Mouse (Mus musculus) kidney, postnatal 10 days (tissue): ENCODE data around the gene Fam57a.
"Not testable (repeated sequence)": the region's sequence is repeated elsewhere in the genome, so short reads cannot be mapped to it uniquely, and the experiment has no call there.

Source experiments
- DNase-seq: peaks from one replicate; pipeline ENCODE4 v3.0.0; 2021; ENCODE audit warnings: mixed read lengths

Gene Fam57a

GRCm38 (mm10) chr11:76183745-76184144 is 4.3 kb downstream of the Fam57a start:
- DNase-seq = no peak

- DNase-seq = no peak
Observed at GRCm38 (mm10) chr11:76186908-76187307, 7.4 kb downstream of the Fam57a start.

- DNase-seq = no peak
Observed at GRCm38 (mm10) chr11:76196275-76196976, 17.0 kb downstream of the Fam57a start.

- no peak for DNase-seq
Observed at GRCm38 (mm10) chr11:76196977-76197469, 17.6 kb downstream of the Fam57a start.

GRCm38 (mm10) chr11:76201761-76202674 is 22.5 kb downstream of the Fam57a start:
- DNase-seq = peak; percentile 92

- DNase-seq = no peak
Observed at GRCm38 (mm10) chr11:76206793-76207192, 27.3 kb downstream of the Fam57a start.

GRCm38 (mm10) chr11:76210228-76210985 is 30.9 kb downstream of the Fam57a start:
- DNase-seq = no peak

GRCm38 (mm10) chr11:76211595-76211994 is 32.1 kb downstream of the Fam57a start:
- DNase-seq = not testable (repeated sequence)

- DNase-seq = no peak
Observed at GRCm38 (mm10) chr11:76213841-76214240, 34.4 kb downstream of the Fam57a start.

GRCm38 (mm10) chr11:76215011-76215410 is 35.5 kb downstream of the Fam57a start:
- DNase-seq = no peak

- DNase-seq = no peak
Observed at GRCm38 (mm10) chr11:76216049-76216540, 36.6 kb downstream of the Fam57a start.

- peak; percentile 65 for DNase-seq
Observed at GRCm38 (mm10) chr11:76216681-76217389, 37.4 kb downstream of the Fam57a start.

- peak; percentile 99 for DNase-seq
Observed at GRCm38 (mm10) chr11:76217390-76217800, 37.9 kb downstream of the Fam57a start, which contains the start of the genes Dbil5 and Gemin4. Gene Dbil5 (plus strand): TSS chr11:76217608. Gene Gemin4 (minus strand): TSS chr11:76217664.

GRCm38 (mm10) chr11:76224631-76225030 is 45.2 kb downstream of the Fam57a start:
- DNase-seq = no peak

- DNase-seq = no peak
Observed at GRCm38 (mm10) chr11:76225051-76225450, 45.6 kb downstream of the Fam57a start.

- DNase-seq = no peak
Observed at GRCm38 (mm10) chr11:76236136-76236535, 56.7 kb downstream of the Fam57a start.

- DNase-seq = no peak
Observed at GRCm38 (mm10) chr11:76239750-76240149, 60.3 kb downstream of the Fam57a start.

- DNase-seq = peak; percentile 96
Observed at GRCm38 (mm10) chr11:76242901-76243810, 63.7 kb downstream of the Fam57a start, which contains the start of the genes Mrm3 and Glod4. Gene Mrm3 (plus strand): TSS chr11:76243715. Gene Glod4 (minus strand): TSS chr11:76243725.

GRCm38 (mm10) chr11:76243811-76244546 is 64.5 kb downstream of the Fam57a start:
- DNase-seq = no peak

GRCm38 (mm10) chr11:76246439-76246838 is 67.0 kb downstream of the Fam57a start:
- DNase-seq = no peak
